Mouse (Mus musculus): ENCODE data around the gene Il4i1. TPM values are rescaled to one million over a fixed set of nuclear protein-coding genes. Genes with fewer than 3 reads are reported as not detected.

Gene Il4i1
- polyA plus RNA-seq, 1 experiment from 2014 or later = 1.9 TPM

DNA sequence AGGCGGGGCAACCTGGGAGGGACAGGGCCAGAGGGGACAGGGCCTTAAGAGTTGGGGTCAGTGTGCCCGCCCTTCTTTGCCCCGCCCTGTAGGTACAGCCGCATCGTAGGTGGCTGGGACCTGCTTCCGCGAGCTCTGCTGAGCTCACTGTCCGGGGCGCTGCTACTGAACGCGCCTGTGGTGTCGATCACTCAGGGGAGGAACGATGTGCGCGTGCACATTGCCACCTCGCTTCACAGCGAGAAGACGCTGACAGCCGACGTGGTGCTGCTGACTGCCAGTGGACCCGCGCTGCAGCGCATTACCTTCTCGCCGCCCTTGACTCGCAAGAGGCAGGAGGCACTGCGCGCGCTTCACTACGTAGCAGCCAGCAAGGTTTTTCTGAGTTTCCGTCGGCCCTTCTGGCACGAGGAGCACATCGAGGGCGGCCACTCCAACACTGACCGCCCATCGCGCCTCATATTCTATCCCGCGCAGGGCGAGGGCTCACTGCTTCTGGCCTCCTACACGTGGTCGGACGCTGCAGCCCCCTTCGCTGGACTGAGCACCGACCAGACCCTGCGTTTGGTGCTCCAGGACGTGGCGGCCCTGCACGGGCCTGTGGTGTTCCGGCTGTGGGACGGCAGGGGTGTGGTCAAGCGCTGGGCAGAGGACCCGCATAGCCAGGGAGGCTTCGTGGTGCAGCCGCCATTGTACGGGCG is 23.5 kb downstream of the Il4i1 start:
- peak; percentile 46 for ATAC-seq

GRCm38 (mm10) chr7:44840426-44840825 is 24.2 kb downstream of the Il4i1 start:
- H3K27ac ChIP-seq (ENCODE audit: low read length) = no peak overlapping the region
- H3K27me3 ChIP-seq (replicated peaks; ENCODE audit: insufficient read depth, low read length) = 0 out of 2 replicates have a peak, but pooled peaks cover 3% of the 10 kb centered on the region
- no peak for TF ChIP-seq EP300 (IDR thresholded peaks at IDR 0.05)
- no peaks in the 10 kb centered on the region for H3K9me3 ChIP-seq (ENCODE audit: low read length)
- DNase-seq (ENCODE audit: low spot score) (no peak), ATAC-seq (no peak)
- H3K4me3 ChIP-seq (ENCODE audit: low read depth, low read length) = no peak overlapping the region
- peaks cover 36% of the 10 kb centered on the region for H3K36me3 ChIP-seq (ENCODE audit: insufficient read depth, low read length)
- H3K4me1 ChIP-seq (ENCODE audit: insufficient read depth, low read depth, low read length) = peaks cover 15% of the 10 kb centered on the region; the same call in 1 of the 2 replicates
- no peak overlapping the region for H3K9ac ChIP-seq (replicated peaks; ENCODE audit: low read depth)
- H3K4me2 ChIP-seq (replicated peaks; ENCODE audit: low read depth, low read length) = no peak overlapping the region; the same call in 1 of the 2 replicates
- 60% methylated on average over 14 of the region's 14 CpGs for WGBS

More for the DNA sequence above, 23.5 kb downstream of the Il4i1 start:
- H3K4me1 ChIP-seq (ENCODE audit: insufficient read depth, low read depth, low read length) = peaks cover 15% of the 10 kb centered on the region; the same call in 1 of the 2 replicates
- H3K27me3 ChIP-seq (replicated peaks; ENCODE audit: insufficient read depth, low read length) = 0 out of 2 replicates have a peak, but pooled peaks cover 3% of the 10 kb centered on the region
- H3K9ac ChIP-seq (replicated peaks; ENCODE audit: low read depth) = peak overlapping the region; percentile 9; the same call in 1 of the 2 replicates
- DNase-seq (ENCODE audit: low spot score) = peak; percentile 41
- peak overlapping the region; percentile 16; the same call in 1 of the 2 replicates for H3K4me3 ChIP-seq (ENCODE audit: low read depth, low read length)
- H3K27ac ChIP-seq (ENCODE audit: low read length) = no peak overlapping the region
- no peaks in the 10 kb centered on the region for H3K9me3 ChIP-seq (ENCODE audit: low read length)
- TF ChIP-seq EP300 (IDR thresholded peaks at IDR 0.05) (no peak), CTCF (IDR thresholded peaks at IDR 0.05) (no peak)
- H3K4me2 ChIP-seq (replicated peaks; ENCODE audit: low read depth, low read length) = peak overlapping the region; percentile 58
- WGBS = 3% methylated on average over 46 of the region's 58 CpGs
- peaks cover 28% of the 10 kb centered on the region; the same call in 1 of the 2 replicates for H3K36me3 ChIP-seq (ENCODE audit: insufficient read depth, low read length)

DNA sequence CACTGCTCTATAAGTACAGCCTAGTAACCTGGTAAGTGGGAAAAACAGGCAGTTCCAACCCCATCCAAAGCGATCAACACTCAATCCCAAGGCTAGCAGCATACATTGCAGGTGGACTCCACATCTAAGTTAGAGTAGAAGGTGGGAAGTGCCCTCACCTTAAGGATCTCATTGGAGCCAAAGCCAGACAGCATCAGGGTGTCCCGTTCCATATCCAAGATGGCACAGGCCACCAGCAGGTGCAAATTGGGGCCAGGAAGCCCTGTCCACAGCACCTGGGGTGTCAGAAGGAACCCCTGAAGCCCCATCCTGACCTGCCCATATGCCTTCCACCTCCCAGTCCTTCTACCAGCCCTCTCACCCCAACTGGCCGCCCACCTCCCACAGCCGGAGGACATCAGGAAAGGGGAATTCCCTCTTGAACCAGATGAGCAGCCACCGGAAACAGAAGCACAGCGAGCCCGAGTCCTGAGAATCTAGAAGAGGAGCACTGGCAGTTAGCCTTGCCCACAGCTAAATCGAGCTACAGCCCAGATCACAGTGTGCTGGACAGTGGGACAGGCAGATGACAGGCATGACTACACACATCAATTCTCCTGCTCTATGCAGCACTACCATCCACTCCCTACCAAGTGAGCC is 25.8 kb downstream of the Il4i1 start:
- no peak overlapping the region for H3K27ac ChIP-seq (ENCODE audit: low read length)
- TF ChIP-seq EP300 (IDR thresholded peaks at IDR 0.05) (no peak), CTCF (IDR thresholded peaks at IDR 0.05) (no peak)
- 0 out of 2 replicates have a peak, but pooled peaks cover 3% of the 10 kb centered on the region for H3K27me3 ChIP-seq (replicated peaks; ENCODE audit: insufficient read depth, low read length)
- H3K9me3 ChIP-seq (ENCODE audit: low read length) = no peaks in the 10 kb centered on the region
- peaks cover 11% of the 10 kb centered on the region; the same call in 1 of the 2 replicates for H3K4me1 ChIP-seq (ENCODE audit: insufficient read depth, low read depth, low read length)
- H3K4me3 ChIP-seq (ENCODE audit: low read depth, low read length) = no peak overlapping the region
- 84% methylated on average over 8 of the region's 8 CpGs for WGBS
- no peak overlapping the region for H3K9ac ChIP-seq (replicated peaks; ENCODE audit: low read depth)
- no peak overlapping the region for H3K4me2 ChIP-seq (replicated peaks; ENCODE audit: low read depth, low read length)
- DNase-seq (ENCODE audit: low spot score) = no peak
- no peak for ATAC-seq
- H3K36me3 ChIP-seq (ENCODE audit: insufficient read depth, low read length) = peaks cover 49% of the 10 kb centered on the region

GRCm38 (mm10) chr7:44845006-44845405 is 28.8 kb downstream of the Il4i1 start:
- Histone ChIP-seq H3K36me3 (ENCODE audit: insufficient read depth, low read length) (peaks cover 49% of the 10 kb centered on the region), H3K4me3 (ENCODE audit: low read depth, low read length) (no peak overlapping the region), H3K4me1 (ENCODE audit: insufficient read depth, low read depth, low read length) (peaks cover 12% of the 10 kb centered on the region; the same call in 1 of the 2 replicates), H3K4me2 (replicated peaks; ENCODE audit: low read depth, low read length) (no peak overlapping the region), H3K27ac (ENCODE audit: low read length) (no peak overlapping the region), H3K9me3 (ENCODE audit: low read length) (no peaks in the 10 kb centered on the region), H3K9ac (replicated peaks; ENCODE audit: low read depth) (no peak overlapping the region), H3K27me3 (replicated peaks; ENCODE audit: insufficient read depth, low read length) (0 out of 2 replicates have a peak, but pooled peaks cover 3% of the 10 kb centered on the region)
- no peak for ATAC-seq
- WGBS = 96% methylated on average over 10 of the region's 10 CpGs
- no peak for DNase-seq (ENCODE audit: low spot score)
- TF ChIP-seq CTCF (IDR thresholded peaks at IDR 0.05) (no peak), EP300 (IDR thresholded peaks at IDR 0.05) (no peak)

DNA sequence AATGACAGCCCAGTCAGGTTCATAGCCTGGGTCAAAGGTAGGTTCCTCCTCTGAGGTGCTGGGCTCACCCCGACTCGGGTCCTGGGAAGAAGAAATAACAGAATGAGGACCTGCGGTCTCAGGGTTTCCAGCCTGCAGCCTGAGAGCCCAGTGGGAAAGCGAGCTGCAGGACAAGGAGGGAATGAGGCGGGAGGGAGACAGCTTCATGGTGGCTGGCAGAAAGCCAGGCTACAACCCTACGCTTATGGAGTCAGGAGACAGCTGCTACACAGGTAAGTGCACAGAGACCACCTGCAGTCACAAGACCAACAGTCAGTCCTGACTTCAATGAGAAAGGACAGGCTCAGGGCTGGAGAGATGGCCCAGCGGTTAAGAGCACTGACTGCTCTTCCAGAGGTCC is 30.6 kb downstream of the Il4i1 start:
- Histone ChIP-seq H3K4me2 (replicated peaks; ENCODE audit: low read depth, low read length) (no peak overlapping the region), H3K27ac (ENCODE audit: low read length) (no peak overlapping the region), H3K4me1 (ENCODE audit: insufficient read depth, low read depth, low read length) (peaks cover 14% of the 10 kb centered on the region; the same call in 1 of the 2 replicates), H3K27me3 (replicated peaks; ENCODE audit: insufficient read depth, low read length) (no peaks in the 10 kb centered on the region), H3K4me3 (ENCODE audit: low read depth, low read length) (no peak overlapping the region), H3K9me3 (ENCODE audit: low read length) (no peaks in the 10 kb centered on the region), H3K36me3 (ENCODE audit: insufficient read depth, low read length) (peaks cover 44% of the 10 kb centered on the region), H3K9ac (replicated peaks; ENCODE audit: low read depth) (no peak overlapping the region)
- no peak for TF ChIP-seq CTCF (IDR thresholded peaks at IDR 0.05)
- TF ChIP-seq EP300 (IDR thresholded peaks at IDR 0.05) = no peak
- no peak for DNase-seq (ENCODE audit: low spot score)
- 90% methylated on average over 7 of the region's 7 CpGs for WGBS
- ATAC-seq = no peak

- WGBS = 67% methylated on average over 5 of the region's 5 CpGs
- H3K4me3 ChIP-seq (ENCODE audit: low read depth, low read length) = peak overlapping the region; percentile 82
- H3K4me2 ChIP-seq (replicated peaks; ENCODE audit: low read depth, low read length) = peak overlapping the region; percentile 60
- ATAC-seq = no peak
- H3K27ac ChIP-seq (ENCODE audit: low read length) = 0 out of 2 replicates have a peak overlapping the region, but pooled peaks have one; percentile 91
- H3K4me1 ChIP-seq (ENCODE audit: insufficient read depth, low read depth, low read length) = peaks cover 14% of the 10 kb centered on the region; the same call in 1 of the 2 replicates
- H3K9ac ChIP-seq (replicated peaks; ENCODE audit: low read depth) = peak overlapping the region; percentile 41
- H3K9me3 ChIP-seq (ENCODE audit: low read length) = no peaks in the 10 kb centered on the region
- DNase-seq (ENCODE audit: low spot score) = no peak
- no peaks in the 10 kb centered on the region for H3K27me3 ChIP-seq (replicated peaks; ENCODE audit: insufficient read depth, low read length)
- TF ChIP-seq EP300 (IDR thresholded peaks at IDR 0.05) = no peak
- TF ChIP-seq CTCF (IDR thresholded peaks at IDR 0.05) = no peak
- H3K36me3 ChIP-seq (ENCODE audit: insufficient read depth, low read length) = peaks cover 34% of the 10 kb centered on the region
These were observed 31.6 kb downstream of the Il4i1 start for GRCm38 (mm10) chr7:44847772-44848171.
